Mouse (Mus musculus) spleen, adult 2 months (tissue): ENCODE measurements around the gene Mthfd1. TPM values are rescaled to one million over a fixed set of nuclear protein-coding genes. Genes with fewer than 3 reads are reported as not detected.

ENCODE experiments used
- DNase-seq, 2 experiments: peaks; one replicate each; pipeline versions ENCODE4 v3.0.0 to v3.0.0-alpha.2; 2012 to 2021; ENCODE audit warnings: low spot score in 2 of 2, low read depth in 1 of 2
- H3K27ac ChIP-seq: fragments of 200-500 bp; 2 replicates; pipeline ENCODE4 v1.5.1; 2012; ENCODE audit warnings: low read length, inconsistent platforms; ENCODE audit not compliant: insufficient read depth
- H3K27me3 ChIP-seq: fragments of 200-500 bp; 2 replicates; pipeline ENCODE4 v1.6.1; 2012; ENCODE audit warnings: mild to moderate bottlenecking, moderate library complexity, low read length, inconsistent platforms; ENCODE audit not compliant: control insufficient read depth, insufficient read depth
- H3K36me3 ChIP-seq: fragments of 200-500 bp; 2 replicates; pipeline ENCODE4 v1.6.1; 2012; ENCODE audit warnings: mild to moderate bottlenecking, low read length, inconsistent platforms; ENCODE audit not compliant: control insufficient read depth, insufficient read depth
- H3K4me1 ChIP-seq: fragments of 200-500 bp; 2 replicates; pipeline ENCODE4 v1.6.1; 2011; ENCODE audit warnings: inconsistent platforms; ENCODE audit not compliant: control insufficient read depth, insufficient read depth, insufficient read length
- H3K4me3 ChIP-seq: fragments of 200-500 bp; 2 replicates; pipeline ENCODE4 v1.5.1; 2011; ENCODE audit warnings: mild to moderate bottlenecking, inconsistent platforms; ENCODE audit not compliant: insufficient read depth, insufficient read length; ENCODE audit errors: extremely low read depth
- CTCF ChIP-seq: fragments of 200-500 bp; IDR thresholded peaks from 2 replicates; pipeline ENCODE4 v1.5.1; 2011; ENCODE audit warnings: mild to moderate bottlenecking, inconsistent platforms; ENCODE audit not compliant: insufficient read depth, insufficient read length, insufficient replicate concordance; ENCODE audit errors: extremely low read depth
- POLR2A ChIP-seq: fragments of 200-500 bp; IDR thresholded peaks from 2 replicates; pipeline ENCODE4 v1.6.1; 2011; ENCODE audit warnings: low read depth, low read length, inconsistent platforms
- WGBS: fragments of 180-500 bp; shearing (Covaris S2); methylation state at CpG from one replicate; pipeline ENCODE4 v1.1.7; 2018; 5-methylcytosine and 5-hydroxymethylcytosine counted together
- polyA plus RNA-seq: library from polyadenylated mRNA; depleted of rRNA; stranded (reverse); fragments of >200 nt; gene quantifications from 2 replicates; pipeline ENCODE4 v1.2.3, GENCODE M21; 2012; rRNA removed

Gene Mthfd1
- polyA plus RNA-seq, 1 experiment, result 17.3 TPM

- TF ChIP-seq POLR2A (no peak), CTCF (no peak)
- Histone ChIP-seq H3K4me3 (peak overlapping the region; percentile 27; the same call in 1 of the 2 replicates), H3K27ac (peak overlapping the region; percentile 78), H3K36me3 (no peaks in the 10 kb centered on the region), H3K27me3 (no peaks in the 10 kb centered on the region), H3K4me1 (peaks cover 18% of the 10 kb centered on the region; the same call in 1 of the 2 replicates)
- no peak for DNase-seq
- WGBS, result 13% methylated on average over 9 of the region's 9 CpGs
Measured at GRCm38 (mm10) chr12:76362303-76362676, 107.2 kb downstream of the Mthfd1 start.

- Histone ChIP-seq H3K4me1 (peaks cover 25% of the 10 kb centered on the region; the same call in 1 of the 2 replicates), H3K36me3 (no peaks in the 10 kb centered on the region), H3K27ac (no peak overlapping the region; the same call in 1 of the 2 replicates), H3K27me3 (no peaks in the 10 kb centered on the region), H3K4me3 (no peak overlapping the region)
- no peak for DNase-seq
- TF ChIP-seq CTCF (no peak), POLR2A (no peak)
- WGBS, result 60% methylated on average over 3 of the region's 3 CpGs
Measured at GRCm38 (mm10) chr12:76366276-76366675, 111.2 kb downstream of the Mthfd1 start.

DNA sequence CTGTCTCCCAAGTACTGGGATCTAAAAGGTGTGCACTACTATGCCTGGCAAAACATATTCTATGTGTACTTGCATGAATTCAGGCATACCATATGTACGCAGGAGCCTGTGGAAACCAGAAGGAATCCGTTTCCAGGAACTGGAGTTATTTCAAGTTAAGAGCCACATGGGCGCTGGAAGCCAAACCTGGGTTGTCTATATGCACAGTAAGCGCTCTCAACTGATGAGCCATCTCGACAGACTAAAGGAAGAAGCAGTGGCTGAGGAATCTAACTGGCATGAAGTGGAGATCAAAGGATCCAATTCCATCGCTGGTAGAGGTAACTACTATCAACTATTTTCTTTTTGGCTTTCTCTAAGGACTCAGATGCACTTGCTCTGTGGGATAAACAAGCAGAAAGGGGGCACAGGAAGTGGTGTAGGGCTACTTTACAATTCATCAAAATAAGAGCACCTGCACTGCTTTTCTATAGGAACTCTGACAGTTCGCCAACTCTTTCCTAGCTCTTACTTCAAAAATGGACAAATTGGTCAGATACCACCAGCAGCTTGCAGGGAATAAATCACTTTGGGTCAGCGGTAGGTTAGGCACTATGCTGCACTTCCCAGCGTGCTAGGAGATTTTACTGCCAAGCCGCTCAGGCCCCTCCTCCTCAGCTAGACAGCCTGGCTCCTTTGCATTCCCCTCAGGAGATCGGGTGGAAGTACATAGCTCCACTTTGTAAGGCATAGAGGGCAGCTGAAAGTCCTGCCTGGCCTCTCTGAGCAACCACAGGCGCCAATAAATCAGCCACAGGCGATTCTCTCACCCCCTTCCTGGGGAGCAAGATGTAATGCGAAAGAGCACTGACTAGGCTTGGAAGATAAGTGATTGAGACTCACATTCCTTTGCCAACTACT is 112.2 kb downstream of the Mthfd1 start:
- Histone ChIP-seq H3K27me3 (no peaks in the 10 kb centered on the region), H3K4me1 (peaks cover 20% of the 10 kb centered on the region; the same call in 1 of the 2 replicates), H3K36me3 (no peaks in the 10 kb centered on the region), H3K27ac (peak overlapping the region; percentile 100), H3K4me3 (peak overlapping the region; percentile 32)
- WGBS, result 9% methylated on average over 14 of the region's 14 CpGs
- DNase-seq, result no peak
- TF ChIP-seq POLR2A (no peak), CTCF (no peak)

DNA sequence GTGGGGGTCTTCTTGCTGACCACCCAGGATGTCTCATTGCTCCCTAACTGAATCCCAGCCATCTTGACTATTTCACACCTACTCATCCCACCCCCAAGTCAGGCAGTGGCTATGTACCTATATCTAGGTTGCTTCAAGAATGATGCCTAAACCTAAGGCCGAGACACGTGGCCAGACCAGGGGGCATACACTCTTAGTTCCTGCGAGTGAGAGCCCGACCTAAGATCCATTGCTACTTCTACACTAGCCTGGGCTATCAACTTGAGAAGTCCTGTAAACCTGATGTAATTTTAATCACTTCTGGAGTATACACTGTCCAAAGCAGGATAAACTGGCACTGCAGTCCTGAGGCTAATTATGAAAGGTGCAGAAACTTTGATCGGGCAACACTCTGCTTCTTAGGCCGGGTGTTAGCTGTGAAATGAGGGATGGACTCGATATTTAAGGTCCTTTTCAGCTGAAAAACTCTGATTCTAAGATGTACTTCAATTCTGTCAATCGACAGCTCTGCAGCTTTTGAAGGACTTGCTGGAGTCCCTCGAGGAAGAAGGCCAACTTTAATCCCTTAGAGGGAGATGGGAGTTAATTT is 113.2 kb downstream of the Mthfd1 start:
- TF ChIP-seq CTCF (no peak), POLR2A (no peak)
- Histone ChIP-seq H3K4me1 (peaks cover 22% of the 10 kb centered on the region; the same call in 1 of the 2 replicates), H3K4me3 (peak overlapping the region; percentile 100), H3K27me3 (no peaks in the 10 kb centered on the region), H3K27ac (peak overlapping the region; percentile 100), H3K36me3 (no peaks in the 10 kb centered on the region)
- no peak for DNase-seq
- 5% methylated on average over 9 of the region's 9 CpGs for WGBS

DNA sequence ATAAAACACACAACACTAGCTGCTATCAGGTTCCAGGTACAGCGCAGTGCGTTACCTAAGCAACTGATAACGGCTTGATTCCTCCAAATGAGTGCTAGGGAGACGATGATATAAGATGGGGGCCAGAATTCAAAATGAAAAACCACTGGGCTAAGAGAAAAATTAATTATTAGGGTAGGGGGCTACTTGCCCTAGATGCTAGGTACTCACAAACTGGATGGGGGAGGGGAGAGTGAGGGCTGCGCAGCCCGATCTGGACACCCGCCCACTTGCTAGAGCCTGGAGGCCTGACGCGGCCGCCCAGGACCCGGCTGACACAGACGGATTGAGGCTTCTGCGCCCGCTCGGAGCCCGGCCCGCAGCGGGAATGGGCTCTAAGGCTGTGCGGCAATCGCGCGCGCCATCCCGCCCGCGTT is 113.7 kb downstream of the Mthfd1 start:
- WGBS, result 2% methylated on average over 26 of the region's 26 CpGs
- Histone ChIP-seq H3K4me1 (peaks cover 22% of the 10 kb centered on the region; the same call in 1 of the 2 replicates), H3K36me3 (no peaks in the 10 kb centered on the region), H3K27ac (peak overlapping the region; percentile 100), H3K4me3 (peak overlapping the region; percentile 100), H3K27me3 (no peaks in the 10 kb centered on the region)
- no peak for DNase-seq
- no peak for TF ChIP-seq POLR2A
- TF ChIP-seq CTCF, result no peak

Other genes starting within 250 kb of the Mthfd1 start
- gene Esr2, start 78.0 kb upstream of the Mthfd1 start, polyA plus RNA-seq, result 0.02 TPM in 2 replicates
- not detected in 2 replicates for gene Tex21, start 8.6 kb upstream of the Mthfd1 start, polyA plus RNA-seq
- 0.22 and 0.29 TPM in 2 replicates for gene Akap5, start 69.6 kb downstream of the Mthfd1 start, polyA plus RNA-seq
- gene Zbtb25, start 114.3 kb downstream of the Mthfd1 start, polyA plus RNA-seq, result 6.9 and 7.5 TPM in 2 replicates
- gene Zbtb1, start 115.0 kb downstream of the Mthfd1 start, polyA plus RNA-seq, result 2.1 and 2.5 TPM in 2 replicates
- gene Hspa2, start 148.9 kb downstream of the Mthfd1 start, polyA plus RNA-seq, result 3.8 and 6.0 TPM in 2 replicates
- gene Ppp1r36, start 162.2 kb downstream of the Mthfd1 start, polyA plus RNA-seq, result not detected in 2 replicates